Mouse (Mus musculus): ENCODE measurements around the gene Ip6k1. TPM values are rescaled to one million over a fixed set of nuclear protein-coding genes. Genes with fewer than 3 reads are reported as not detected.

The Ip6k1 gene
- polyA plus RNA-seq, 1 experiment from 2014 or later, result 50.2 TPM

DNA sequence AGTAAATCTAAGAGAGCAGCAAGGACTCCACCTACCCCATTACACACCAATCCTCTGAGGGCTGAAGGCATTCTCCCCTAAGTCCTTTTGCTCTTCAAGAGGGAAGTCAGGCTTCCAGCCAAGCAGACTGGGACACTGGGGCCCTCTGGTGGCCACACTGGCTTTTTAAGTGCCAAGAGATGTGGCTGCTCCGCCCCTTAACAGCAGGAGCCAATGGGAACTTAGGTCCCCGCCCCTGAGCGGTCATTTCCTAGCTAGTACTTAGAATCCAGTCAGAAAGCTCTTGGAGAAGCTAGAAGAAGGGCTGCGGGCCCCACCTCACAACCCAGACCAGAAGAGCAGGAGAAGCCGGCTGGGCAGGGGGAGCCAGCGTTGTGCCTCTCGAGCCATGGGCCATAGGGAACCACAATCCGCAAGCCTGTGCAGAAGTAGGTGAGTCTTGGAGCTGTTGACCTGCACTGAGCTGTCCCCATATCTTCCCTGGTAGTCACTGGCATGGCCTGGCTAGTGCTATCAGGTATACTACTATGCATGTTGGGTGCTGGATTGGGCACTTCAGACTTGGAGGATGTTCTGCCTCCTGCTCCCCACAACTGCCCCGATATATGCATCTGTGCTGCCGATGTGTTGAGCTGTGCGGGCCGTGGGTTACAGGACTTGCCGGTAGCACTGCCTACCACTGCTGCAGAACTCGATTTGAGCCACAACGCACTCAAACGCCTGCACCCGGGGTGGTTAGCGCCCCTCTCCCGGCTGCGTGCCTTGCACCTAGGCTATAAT is 50.8 kb downstream of the Ip6k1 start, which contains the start of gene Amigo3:
Amigo3 (plus strand) TSS at position 275 of the 780 bp plus-strand sequence.
- H3K36me3 ChIP-seq, result peaks cover 73% of the 10 kb centered on the region
- whole genome bisulfite sequencing, result 55% methylated on average over 20 of the region's 20 CpGs

GRCm38 (mm10) chr9:108053665-108054225 is 51.4 kb downstream of the Ip6k1 start:
- WGBS, result 87% methylated on average over 15 of the region's 15 CpGs
- ATAC-seq (ENCODE audit: insufficient number of reproducible peaks, low FRiP score), result no peak
- Histone ChIP-seq H3K9ac (peak overlapping the region; percentile 61; the same call in 1 of the 2 replicates), H3K27ac (ENCODE audit: poor library complexity, severe bottlenecking) (no peak overlapping the region), H3K36me3 (peaks cover 80% of the 10 kb centered on the region), H3K27me3 (replicated peaks) (no peaks in the 10 kb centered on the region), H3K4me1 (replicated peaks) (peaks cover 31% of the 10 kb centered on the region), H3K9me3 (replicated peaks) (no peaks in the 10 kb centered on the region), H3K4me3 (no peak overlapping the region), H3K4me2 (no peak overlapping the region)

More for the DNA sequence above, 50.8 kb downstream of the Ip6k1 start, which contains the start of gene Amigo3:
- H3K4me1 ChIP-seq (replicated peaks), result peaks cover 36% of the 10 kb centered on the region
- peak within 1 kb of the TSS; percentile 14; the same call in 1 of the 2 replicates for H3K27ac ChIP-seq (ENCODE audit: poor library complexity, severe bottlenecking)
- ATAC-seq (ENCODE audit: insufficient number of reproducible peaks, low FRiP score), result peak; percentile 34
- no peaks in the 10 kb centered on the region for H3K27me3 ChIP-seq (replicated peaks)
- peak within 1 kb of the TSS; percentile 61; the same call in 1 of the 2 replicates for H3K9ac ChIP-seq
- H3K4me2 ChIP-seq, result peak within 1 kb of the TSS; percentile 62
- H3K4me3 ChIP-seq, result peak within 1 kb of the TSS; percentile 24
- no peaks in the 10 kb centered on the region for H3K9me3 ChIP-seq (replicated peaks)

GRCm38 (mm10) chr9:108054331-108055040 is 52.2 kb downstream of the Ip6k1 start:
- H3K4me2 ChIP-seq, result no peak overlapping the region
- H3K9ac ChIP-seq, result no peak overlapping the region
- H3K4me1 ChIP-seq (replicated peaks), result peaks cover 30% of the 10 kb centered on the region
- H3K9me3 ChIP-seq (replicated peaks), result no peaks in the 10 kb centered on the region
- H3K27ac ChIP-seq (ENCODE audit: poor library complexity, severe bottlenecking), result no peak overlapping the region
- H3K36me3 ChIP-seq, result peaks cover 86% of the 10 kb centered on the region
- H3K4me3 ChIP-seq, result no peak overlapping the region
- no peaks in the 10 kb centered on the region for H3K27me3 ChIP-seq (replicated peaks)
- no peak for ATAC-seq (ENCODE audit: insufficient number of reproducible peaks, low FRiP score)
- WGBS, result 85% methylated on average over 22 of the region's 22 CpGs

DNA sequence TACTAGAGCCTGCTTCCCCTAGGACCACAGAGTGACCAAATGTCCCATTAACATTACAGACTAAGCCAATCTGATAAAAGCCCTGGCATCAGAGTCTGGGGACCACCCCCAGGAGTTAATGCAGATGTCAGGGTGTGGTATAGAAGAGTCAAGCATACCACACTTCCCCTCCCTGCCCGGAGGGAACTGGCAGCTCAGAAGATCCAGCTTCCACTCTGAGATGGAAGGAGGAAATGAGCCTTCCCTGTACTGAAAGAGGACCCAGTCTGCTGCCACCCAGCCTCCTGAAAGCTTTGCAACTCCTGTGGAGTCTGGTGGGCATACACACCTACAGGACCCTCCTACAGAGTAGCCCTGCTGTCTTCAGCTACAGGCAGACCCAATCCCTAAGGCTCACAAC is 52.8 kb downstream of the Ip6k1 start:
- Histone ChIP-seq H3K4me3 (no peak overlapping the region), H3K9me3 (replicated peaks) (no peaks in the 10 kb centered on the region), H3K4me1 (replicated peaks) (peaks cover 24% of the 10 kb centered on the region), H3K36me3 (peaks cover 92% of the 10 kb centered on the region), H3K27ac (ENCODE audit: poor library complexity, severe bottlenecking) (no peak overlapping the region), H3K4me2 (no peak overlapping the region), H3K27me3 (replicated peaks) (no peaks in the 10 kb centered on the region), H3K9ac (0 out of 2 replicates have a peak overlapping the region, but pooled peaks have one; percentile 23)
- WGBS, result 57% methylated on average over 1 of the region's 1 CpGs
- ATAC-seq (ENCODE audit: insufficient number of reproducible peaks, low FRiP score), result no peak

DNA sequence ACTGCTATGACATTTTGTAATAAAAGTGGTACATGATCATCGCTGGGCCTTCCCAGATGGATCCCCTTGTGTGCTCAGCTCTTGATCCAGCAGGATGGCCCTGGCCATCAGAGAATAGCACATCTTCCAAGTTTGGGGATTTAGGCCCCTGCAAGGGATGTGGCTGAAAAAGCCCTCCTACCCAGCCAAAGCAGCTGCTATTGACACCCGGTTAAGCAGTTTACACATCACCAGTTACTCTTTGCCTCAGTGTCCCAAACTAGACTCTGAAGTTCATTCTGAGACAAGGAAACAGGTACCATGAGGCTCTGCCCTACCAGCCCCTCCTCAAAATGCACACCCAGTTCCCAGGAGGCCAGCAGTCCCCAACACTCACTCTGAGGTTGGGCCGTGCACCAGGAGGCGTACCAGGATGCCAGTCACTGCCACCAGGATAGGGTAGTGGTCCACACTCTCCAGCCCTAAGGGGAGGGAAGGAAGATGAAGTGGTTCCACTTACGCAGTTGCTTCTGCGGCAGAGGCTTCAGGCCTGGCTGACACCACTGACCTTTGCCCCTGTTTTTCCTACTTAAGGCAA is 53.4 kb downstream of the Ip6k1 start:
- H3K9ac ChIP-seq, result no peak overlapping the region
- no peaks in the 10 kb centered on the region for H3K27me3 ChIP-seq (replicated peaks)
- ATAC-seq (ENCODE audit: insufficient number of reproducible peaks, low FRiP score), result no peak
- no peak overlapping the region for H3K27ac ChIP-seq (ENCODE audit: poor library complexity, severe bottlenecking)
- H3K9me3 ChIP-seq (replicated peaks), result no peaks in the 10 kb centered on the region
- H3K36me3 ChIP-seq, result peaks cover 89% of the 10 kb centered on the region
- no peak overlapping the region for H3K4me2 ChIP-seq
- WGBS, result 87% methylated on average over 6 of the region's 6 CpGs
- no peak overlapping the region for H3K4me3 ChIP-seq
- peaks cover 24% of the 10 kb centered on the region for H3K4me1 ChIP-seq (replicated peaks)

DNA sequence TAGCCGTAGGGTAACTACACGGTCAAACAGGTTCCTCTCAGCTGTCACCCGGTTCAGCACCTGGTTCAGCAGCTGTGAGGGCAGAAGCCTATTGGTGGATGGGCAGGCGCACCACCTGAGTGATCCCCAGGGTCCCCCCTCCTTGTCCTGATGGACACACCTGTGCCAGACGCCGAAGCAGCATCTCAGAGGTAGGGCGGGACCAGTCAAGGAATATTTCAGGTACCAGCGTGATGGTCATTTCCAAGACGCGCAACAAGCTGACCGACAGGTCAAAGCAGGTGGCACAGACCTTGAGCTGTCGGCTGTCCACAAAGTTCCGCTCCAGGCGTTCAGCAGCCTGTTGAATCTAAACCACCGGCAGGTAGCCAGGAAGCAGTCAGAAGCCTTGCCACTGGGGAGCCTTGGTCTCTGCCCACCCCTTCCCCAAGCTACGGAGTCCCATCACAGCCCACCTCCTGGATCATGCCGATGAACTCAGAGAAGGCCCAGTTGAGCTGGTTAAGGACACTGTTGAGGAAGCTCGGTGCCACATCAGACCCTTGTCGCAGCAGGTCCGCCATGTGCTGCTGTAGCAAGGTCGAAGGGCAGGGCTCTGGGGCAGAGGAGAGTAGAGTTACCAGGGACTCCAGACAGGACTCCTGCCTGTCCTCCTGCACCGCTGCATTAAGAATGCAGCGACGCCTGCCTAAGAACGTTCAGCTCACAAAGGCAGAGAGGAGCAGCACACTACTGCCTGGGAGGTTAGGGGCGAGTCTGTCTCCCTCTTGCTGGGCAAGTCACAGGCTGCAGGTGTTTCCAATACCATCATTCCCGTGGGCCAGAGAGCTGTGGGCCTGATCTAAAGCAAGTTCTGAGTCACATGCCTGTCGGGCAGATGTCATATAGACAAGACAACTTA is 54.3 kb downstream of the Ip6k1 start:
- no peak overlapping the region for H3K4me2 ChIP-seq
- H3K36me3 ChIP-seq, result peaks cover 85% of the 10 kb centered on the region
- ATAC-seq (ENCODE audit: insufficient number of reproducible peaks, low FRiP score), result no peak
- H3K4me1 ChIP-seq (replicated peaks), result peaks cover 25% of the 10 kb centered on the region
- no peak overlapping the region for H3K4me3 ChIP-seq
- 80% methylated on average over 28 of the region's 28 CpGs for WGBS
- H3K9me3 ChIP-seq (replicated peaks), result no peaks in the 10 kb centered on the region
- no peak overlapping the region for H3K27ac ChIP-seq (ENCODE audit: poor library complexity, severe bottlenecking)
- H3K27me3 ChIP-seq (replicated peaks), result no peaks in the 10 kb centered on the region
- H3K9ac ChIP-seq, result no peak overlapping the region

- Histone ChIP-seq H3K27me3 (replicated peaks) (no peaks in the 10 kb centered on the region), H3K27ac (ENCODE audit: poor library complexity, severe bottlenecking) (no peak overlapping the region), H3K4me1 (replicated peaks) (peaks cover 24% of the 10 kb centered on the region), H3K9me3 (replicated peaks) (no peaks in the 10 kb centered on the region), H3K4me2 (no peak overlapping the region), H3K9ac (no peak overlapping the region), H3K4me3 (no peak overlapping the region), H3K36me3 (peaks cover 85% of the 10 kb centered on the region)
- ATAC-seq (ENCODE audit: insufficient number of reproducible peaks, low FRiP score), result no peak
- 90% methylated on average over 5 of the region's 5 CpGs for WGBS
These were observed 54.9 kb downstream of the Ip6k1 start for GRCm38 (mm10) chr9:108057262-108057562.

- H3K9ac ChIP-seq, result no peak overlapping the region
- no peak overlapping the region for H3K27ac ChIP-seq (ENCODE audit: poor library complexity, severe bottlenecking)
- H3K27me3 ChIP-seq (replicated peaks), result no peaks in the 10 kb centered on the region
- no peak overlapping the region for H3K4me2 ChIP-seq
- peaks cover 14% of the 10 kb centered on the region for H3K4me1 ChIP-seq (replicated peaks)
- no peak for ATAC-seq (ENCODE audit: insufficient number of reproducible peaks, low FRiP score)
- no peaks in the 10 kb centered on the region for H3K9me3 ChIP-seq (replicated peaks)
- 91% methylated on average over 9 of the region's 9 CpGs for WGBS
- peaks cover 92% of the 10 kb centered on the region for H3K36me3 ChIP-seq
- H3K4me3 ChIP-seq, result no peak overlapping the region
These were observed 56.0 kb downstream of the Ip6k1 start for GRCm38 (mm10) chr9:108058291-108058690.

- Histone ChIP-seq H3K9ac (no peak overlapping the region), H3K4me3 (no peak overlapping the region), H3K4me1 (replicated peaks) (peaks cover 8% of the 10 kb centered on the region; the same call in 1 of the 2 replicates), H3K9me3 (replicated peaks) (no peaks in the 10 kb centered on the region), H3K4me2 (no peak overlapping the region), H3K27ac (ENCODE audit: poor library complexity, severe bottlenecking) (no peak overlapping the region), H3K36me3 (peaks cover 75% of the 10 kb centered on the region), H3K27me3 (replicated peaks) (no peaks in the 10 kb centered on the region)
- no peak for ATAC-seq (ENCODE audit: insufficient number of reproducible peaks, low FRiP score)
- 75% methylated on average over 3 of the region's 3 CpGs for WGBS
These were observed 59.8 kb downstream of the Ip6k1 start for GRCm38 (mm10) chr9:108062142-108062541.

DNA sequence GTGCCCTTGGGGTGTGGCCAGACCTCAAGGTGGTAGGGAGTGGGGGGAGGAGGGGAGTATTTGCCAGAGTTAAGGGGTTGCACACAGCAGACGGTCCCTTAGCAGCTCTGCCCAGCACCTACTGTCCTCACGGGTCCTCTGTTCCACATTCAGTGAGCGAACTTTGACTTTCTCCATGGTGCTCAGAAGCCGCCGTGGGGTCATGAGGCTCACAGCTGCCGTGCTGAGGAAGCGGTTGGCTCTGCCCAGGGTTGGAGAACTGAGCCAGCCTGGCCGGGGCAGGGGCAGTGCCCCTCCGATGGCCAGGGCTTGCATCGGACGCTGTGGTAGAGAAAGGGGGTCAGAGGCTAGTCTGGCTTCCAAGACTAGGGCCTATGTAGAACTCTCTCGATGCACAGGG is 61.1 kb downstream of the Ip6k1 start:
- ATAC-seq (ENCODE audit: insufficient number of reproducible peaks, low FRiP score), result no peak
- Histone ChIP-seq H3K4me2 (no peak overlapping the region), H3K27me3 (replicated peaks) (no peaks in the 10 kb centered on the region), H3K27ac (ENCODE audit: poor library complexity, severe bottlenecking) (no peak overlapping the region), H3K9me3 (replicated peaks) (no peaks in the 10 kb centered on the region), H3K4me3 (no peak overlapping the region), H3K4me1 (replicated peaks) (peaks cover 11% of the 10 kb centered on the region; the same call in 1 of the 2 replicates), H3K9ac (no peak overlapping the region), H3K36me3 (peaks cover 64% of the 10 kb centered on the region)
- WGBS, result 85% methylated on average over 12 of the region's 12 CpGs

Data from heart, embryonic 12.5 days (tissue).